Mouse (Mus musculus) lung, postnatal 0 days (tissue): ENCODE data around the gene Il4ra. TPM values are rescaled to one million over a fixed set of nuclear protein-coding genes. Genes with fewer than 3 reads are reported as not detected.

Experiments
- ATAC-seq: fragments of 200-750 bp; cut with Nextera tagmentation; 2 replicates; pipeline ENCODE4 v1.8.0; 2017; ENCODE audit warnings: moderate library complexity
- DNase-seq: peaks from one replicate; pipeline ENCODE4 v3.0.0-alpha.2; 2016; ENCODE audit warnings: low spot score
- H3K27ac ChIP-seq: fragments of 300-500 bp; sonication (generic); 2 replicates; pipeline ENCODE4 v1.5.1; 2014; ENCODE audit warnings: antibody characterized with exemption, mild to moderate bottlenecking, low read length, mixed read lengths
- H3K27me3 ChIP-seq: fragments of 300-500 bp; sonication (generic); replicated peaks from 2 replicates; pipeline ENCODE4 v1.6.1; 2014; ENCODE audit warnings: low read length, mixed read lengths; ENCODE audit not compliant: insufficient read depth
- H3K36me3 ChIP-seq: fragments of 300-500 bp; sonication (generic); 2 replicates; pipeline ENCODE4 v1.6.1; 2014; ENCODE audit warnings: low read length, mixed read lengths; ENCODE audit not compliant: insufficient read depth
- H3K4me1 ChIP-seq: fragments of 300-500 bp; sonication (generic); 2 replicates; pipeline ENCODE4 v1.6.1; 2014; ENCODE audit warnings: antibody characterized with exemption, low read depth, low read length, mixed read lengths; ENCODE audit not compliant: insufficient read depth
- H3K4me2 ChIP-seq: fragments of 300-500 bp; sonication (generic); replicated peaks from 2 replicates; pipeline ENCODE4 v1.6.1; 2014; ENCODE audit warnings: low read depth, mild to moderate bottlenecking, low read length, moderate library complexity, mixed read lengths
- H3K4me3 ChIP-seq: fragments of 300-500 bp; sonication (generic); 2 replicates; pipeline ENCODE4 v1.5.1; 2014; ENCODE audit warnings: low read depth, low read length
- H3K9ac ChIP-seq: fragments of 300-500 bp; sonication (generic); replicated peaks from 2 replicates; pipeline ENCODE4 v1.6.1; 2014; ENCODE audit warnings: low read depth, mild to moderate bottlenecking
- H3K9me3 ChIP-seq: fragments of 300-500 bp; sonication (generic); 2 replicates; pipeline ENCODE4 v1.6.1; 2016; ENCODE audit warnings: low read length, mixed read lengths
- CTCF ChIP-seq: IDR thresholded peaks from 2 replicates; pipeline ENCODE4 v1.5.1; 2016; ENCODE audit warnings: antibody characterized with exemption, mild to moderate bottlenecking
- EP300 ChIP-seq: IDR thresholded peaks from 2 replicates; pipeline ENCODE4 v1.6.1; 2016; ENCODE audit warnings: antibody characterized with exemption, mild to moderate bottlenecking, control low read depth
- WGBS: fragments of 180-500 bp; shearing (Covaris S2); extraction: QIAGEN DNeasy Blood & Tissue Kit; methylation state at CpG from one replicate; pipeline ENCODE4 v1.1.7; 2014; 5-methylcytosine and 5-hydroxymethylcytosine counted together
- polyA plus RNA-seq: library from polyadenylated mRNA; unstranded; fragments of >200 nt; fragmentation: Nextera tagmentation; extraction: Ambion mirVana; gene quantifications from 2 replicates; pipeline ENCODE4 v1.2.1, GENCODE M21; 2015

The Il4ra gene
- polyA plus RNA-seq, 1 experiment from 2014 or later: 29.7 TPM

GRCm38 (mm10) chr7:125527901-125528580 is 23.9 kb upstream of the Il4ra start:
- Histone ChIP-seq H3K9me3 (no peaks in the 10 kb centered on the region), H3K4me3 (no peak overlapping the region), H3K27ac (no peak overlapping the region), H3K4me1 (no peaks in the 10 kb centered on the region), H3K9ac (no peak overlapping the region), H3K36me3 (no peaks in the 10 kb centered on the region), H3K27me3 (no peaks in the 10 kb centered on the region), H3K4me2 (no peak overlapping the region)
- TF ChIP-seq EP300 (no peak), CTCF (no peak)
- ATAC-seq (no peak), DNase-seq (no peak)
- WGBS: 87% methylated on average over 9 of the region's 9 CpGs

DNA sequence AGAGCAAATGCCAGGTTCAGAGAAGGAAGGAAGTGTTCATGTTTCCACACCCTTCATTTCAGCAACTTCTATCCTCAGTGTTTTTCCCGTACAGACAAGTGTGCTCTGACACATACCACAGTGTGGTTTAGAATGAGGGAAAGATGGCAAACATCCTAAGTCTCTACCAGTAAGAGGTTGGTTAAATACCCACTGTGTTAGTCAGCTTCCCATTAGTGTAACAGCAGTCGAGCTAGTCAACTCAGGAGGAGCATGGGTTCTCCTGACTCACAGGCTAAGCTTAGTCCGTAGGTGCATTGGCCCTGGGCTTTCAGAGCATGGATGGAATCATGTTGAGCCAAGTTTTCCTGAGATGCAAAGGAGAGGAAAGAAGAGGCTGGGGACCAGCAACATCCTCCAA is 12.6 kb upstream of the Il4ra start:
- ATAC-seq (peak; percentile 75), DNase-seq (peak; percentile 62)
- no peaks in the 10 kb centered on the region for H3K36me3 ChIP-seq
- H3K4me1 ChIP-seq: no peaks in the 10 kb centered on the region
- no peak overlapping the region for H3K27ac ChIP-seq
- TF ChIP-seq CTCF (no peak), EP300 (peak; percentile 75)
- H3K4me2 ChIP-seq: no peak overlapping the region
- H3K27me3 ChIP-seq: no peaks in the 10 kb centered on the region
- H3K4me3 ChIP-seq: no peak overlapping the region
- H3K9ac ChIP-seq: no peak overlapping the region
- 59% methylated on average over 3 of the region's 3 CpGs for WGBS
- H3K9me3 ChIP-seq: no peaks in the 10 kb centered on the region

DNA sequence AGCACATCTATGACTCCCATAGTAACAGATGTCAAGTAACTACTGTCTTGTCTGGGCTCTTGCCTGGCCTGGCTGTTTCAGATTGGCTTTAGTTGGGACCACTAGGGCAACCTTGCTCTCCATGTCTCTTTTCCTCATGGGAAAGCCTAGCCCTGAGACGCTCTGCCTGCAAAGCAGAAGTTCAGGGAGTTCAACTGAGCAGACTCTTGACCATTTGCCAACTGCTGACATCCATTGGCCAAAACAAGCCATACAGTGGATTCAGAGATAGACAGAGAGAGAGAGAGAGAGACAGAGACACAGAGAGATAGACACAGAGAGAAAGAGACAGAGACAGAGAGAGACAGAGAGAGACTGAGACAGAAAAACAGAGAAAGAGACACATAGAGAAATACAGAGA is 10.9 kb upstream of the Il4ra start:
- TF ChIP-seq EP300 (no peak), CTCF (no peak)
- ATAC-seq: no peak
- no peak overlapping the region for H3K4me2 ChIP-seq
- no peak overlapping the region for H3K27ac ChIP-seq
- H3K36me3 ChIP-seq: no peaks in the 10 kb centered on the region
- no peaks in the 10 kb centered on the region for H3K9me3 ChIP-seq
- H3K9ac ChIP-seq: no peak overlapping the region
- 50% methylated on average over 1 of the region's 1 CpGs for WGBS
- no peak overlapping the region for H3K4me3 ChIP-seq
- H3K27me3 ChIP-seq: no peaks in the 10 kb centered on the region
- H3K4me1 ChIP-seq: no peaks in the 10 kb centered on the region
- DNase-seq: no peak

- no peaks in the 10 kb centered on the region for H3K36me3 ChIP-seq
These were observed 10.1 kb upstream of the Il4ra start for GRCm38 (mm10) chr7:125541821-125542220.

GRCm38 (mm10) chr7:125542335-125543050 is 9.4 kb upstream of the Il4ra start:
- no peak overlapping the region for H3K4me3 ChIP-seq

More at GRCm38 (mm10) chr7:125541821-125542220, 10.1 kb upstream of the Il4ra start:
- Histone ChIP-seq H3K9me3 (no peaks in the 10 kb centered on the region), H3K4me2 (no peak overlapping the region), H3K27me3 (no peaks in the 10 kb centered on the region), H3K4me3 (no peak overlapping the region), H3K27ac (no peak overlapping the region), H3K9ac (no peak overlapping the region), H3K4me1 (no peaks in the 10 kb centered on the region)
- TF ChIP-seq EP300: no peak
- no peak for TF ChIP-seq CTCF
- peak; percentile 31; the same call in 1 of the 2 replicates for ATAC-seq
- no peak for DNase-seq
- 66% methylated on average over 2 of the region's 2 CpGs for WGBS

GRCm38 (mm10) chr7:125543497-125543896 is 8.4 kb upstream of the Il4ra start:
- no peak for TF ChIP-seq CTCF
- TF ChIP-seq EP300: no peak
- DNase-seq (peak; percentile 35), ATAC-seq (peak; percentile 46)
- no peak overlapping the region for H3K27ac ChIP-seq
- no peak overlapping the region for H3K4me3 ChIP-seq
- no peaks in the 10 kb centered on the region for H3K27me3 ChIP-seq
- no peaks in the 10 kb centered on the region for H3K36me3 ChIP-seq
- no peak overlapping the region for H3K4me2 ChIP-seq
- whole genome bisulfite sequencing: 46% methylated on average over 3 of the region's 3 CpGs
- H3K4me1 ChIP-seq: no peaks in the 10 kb centered on the region
- H3K9me3 ChIP-seq: no peaks in the 10 kb centered on the region
- no peak overlapping the region for H3K9ac ChIP-seq

More at GRCm38 (mm10) chr7:125542335-125543050, 9.4 kb upstream of the Il4ra start:
- H3K36me3 ChIP-seq: no peaks in the 10 kb centered on the region
- DNase-seq (no peak), ATAC-seq (no peak)
- H3K9me3 ChIP-seq: no peaks in the 10 kb centered on the region
- no peaks in the 10 kb centered on the region for H3K4me1 ChIP-seq
- H3K27ac ChIP-seq: no peak overlapping the region
- H3K27me3 ChIP-seq: no peaks in the 10 kb centered on the region
- no peak overlapping the region for H3K4me2 ChIP-seq
- no peak overlapping the region for H3K9ac ChIP-seq
- TF ChIP-seq EP300: no peak
- WGBS: 71% methylated on average over 11 of the region's 11 CpGs
